Mouse (Mus musculus) embryonic stem cell, embryonic (primary cell): ENCODE results near the gene 4430402I18Rik.

Experiments
- CTCF ChIA-PET, 4 experiments: fragments of 300-600 bp in 2 of 4; fragments of 350-600 bp in 2 of 4; sonication (Branson Sonifier 250); formaldehyde crosslinking; loops; one replicate each; lab custom pipeline; 2022; ENCODE audit warnings: inconsistent platforms in 2 of 4; lab: Charles Lee
- POLR2A ChIA-PET, 4 experiments: fragments of 300-600 bp in 2 of 4; fragments of 350-600 bp in 2 of 4; sonication (Branson Sonifier 250); formaldehyde crosslinking; loops; one replicate each; lab custom pipeline; 2022; ENCODE audit warnings: antibody characterized with exemption in 4 of 4, inconsistent platforms in 1 of 4; lab: Charles Lee

4430402I18Rik gene

GRCm38 (mm10) chr19:28989515-28989914 is 21.9 kb upstream of the 4430402I18Rik start:
- ChIA-PET CTCF (interaction anchor here in 3 of 4 experiments (0.6 to 1.1 kb wide), 6 partner anchors 15 to 366 kb away, joined by 3 to 4 read pairs (median 3); partner anchors contain the start of genes 4430402I18Rik (in 1 of the 3) and Plpp6 (in 1 of the 3)), POLR2A (interaction anchor here (0.6 to 14.4 kb wide), 57 partner anchors 8 to 1164 kb away, joined by 3 to 234 read pairs (median 5); partner anchors contain the start of genes Ak3 (in 2 of the 4), Plpp6 (in 2 of the 4), Rcl1 (in 2 of the 4) and 4430402I18Rik (in 1 of the 4))

GRCm38 (mm10) chr19:28982617-28983016 is 15.0 kb upstream of the 4430402I18Rik start:
- POLR2A ChIA-PET = interaction anchor here in 1 of 4 experiments (0.5 kb wide), 1 partner anchor 971 kb away, joined by 3 read pairs; the partner anchor contains the start of gene Rfx3
- CTCF ChIA-PET = no interaction called here

GRCm38 (mm10) chr19:28974862-28975611 is 7.4 kb upstream of the 4430402I18Rik start:
- POLR2A ChIA-PET = interaction anchor here in 3 of 4 experiments (0.7 to 2.0 kb wide), 6 partner anchors 9 to 196 kb away, joined by 3 to 7 read pairs (median 3); partner anchors contain the start of gene Cdc37l1 (in 1 of the 3)
- CTCF ChIA-PET = interaction anchor here in 2 of 4 experiments (0.5 to 1.8 kb wide), 11 partner anchors 11 to 92 kb away, joined by 3 to 5 read pairs (median 3); partner anchors contain the start of genes Cdc37l1 (in 1 of the 2) and Plpp6 (in 1 of the 2)

GRCm38 (mm10) chr19:28970251-28970650 is 2.7 kb upstream of the 4430402I18Rik start:
- CTCF ChIA-PET = no interaction called here
- POLR2A ChIA-PET = interaction anchor here in 2 of 4 experiments (0.8 to 1.5 kb wide), 2 partner anchors 20 kb away, joined by 4 read pairs; partner anchors contain the start of gene Cdc37l1 (in 2 of the 2)

- ChIA-PET CTCF (no interaction called here), POLR2A (no interaction called here)
Measured at GRCm38 (mm10) chr19:28969231-28969630, 1.6 kb upstream of the 4430402I18Rik start.

GRCm38 (mm10) chr19:28968178-28968577 is 578 bp upstream of the 4430402I18Rik start:
- POLR2A ChIA-PET = interaction anchor here in 3 of 4 experiments (0.6 to 1.5 kb wide), 9 partner anchors 10 to 839 kb away, joined by 3 to 9 read pairs (median 4); partner anchors contain the start of genes Cdc37l1 (in 1 of the 3) and Rcl1 (in 1 of the 3)

GRCm38 (mm10) chr19:28964552-28964903 is 3.1 kb downstream of the 4430402I18Rik start:
- POLR2A ChIA-PET = interaction anchor here in 3 of 4 experiments (1.0 to 3.2 kb wide), 6 partner anchors 23 to 137 kb away, joined by 3 to 14 read pairs (median 4); partner anchors contain the start of genes Ak3 (in 1 of the 3), Cdc37l1 (in 1 of the 3) and Rcl1 (in 1 of the 3)
- CTCF ChIA-PET = interaction anchor here in 2 of 4 experiments (0.5 to 0.6 kb wide), 2 partner anchors 15 to 1183 kb away, joined by 3 to 5 read pairs; no protein-coding TSS in a partner anchor

More at GRCm38 (mm10) chr19:28968178-28968577, 578 bp upstream of the 4430402I18Rik start:
- CTCF ChIA-PET = interaction anchor here in 3 of 4 experiments (0.6 to 1.0 kb wide), 5 partner anchors 21 to 533 kb away, joined by 3 to 4 read pairs (median 4); no protein-coding TSS in a partner anchor

- POLR2A ChIA-PET = interaction anchor here in 3 of 4 experiments (0.6 to 3.2 kb wide), 11 partner anchors 9 to 952 kb away, joined by 3 to 14 read pairs (median 4); partner anchors contain the start of genes Ak3 (in 1 of the 3), Cdc37l1 (in 1 of the 3) and Rcl1 (in 1 of the 3)
- CTCF ChIA-PET = interaction anchor here (0.5 to 1.6 kb wide), 12 partner anchors 11 to 1182 kb away, joined by 3 to 16 read pairs (median 4); partner anchors contain the start of gene Cdc37l1 (in 1 of the 4)
Measured at GRCm38 (mm10) chr19:28963842-28964551, 3.6 kb downstream of the 4430402I18Rik start, which contains the start of gene Plpp6. TSS of gene Plpp6 (plus strand) at chr19:28963953.

- CTCF ChIA-PET = interaction anchor here (0.5 to 1.6 kb wide), 19 partner anchors 8 to 575 kb away, joined by 3 to 16 read pairs (median 4); partner anchors contain the start of gene Cdc37l1 (in 1 of the 4)
Measured at GRCm38 (mm10) chr19:28963513-28963841, 4.1 kb downstream of the 4430402I18Rik start.

GRCm38 (mm10) chr19:28963113-28963512 is 4.5 kb downstream of the 4430402I18Rik start:
- POLR2A ChIA-PET = interaction anchor here (0.6 to 3.2 kb wide), 9 partner anchors 10 to 951 kb away, joined by 3 to 14 read pairs (median 4); partner anchors contain the start of genes Cdc37l1 (in 2 of the 4) and Ak3 (in 1 of the 4)
- CTCF ChIA-PET = interaction anchor here (0.5 to 1.6 kb wide), 15 partner anchors 8 to 575 kb away, joined by 3 to 7 read pairs (median 4); no protein-coding TSS in a partner anchor

More at GRCm38 (mm10) chr19:28963513-28963841, 4.1 kb downstream of the 4430402I18Rik start:
- POLR2A ChIA-PET = interaction anchor here (0.6 to 3.2 kb wide), 11 partner anchors 9 to 952 kb away, joined by 3 to 14 read pairs (median 4); partner anchors contain the start of genes Ak3 (in 1 of the 4), Cdc37l1 (in 1 of the 4) and Rcl1 (in 1 of the 4)

GRCm38 (mm10) chr19:28951251-28951650 is 16.3 kb downstream of the 4430402I18Rik start:
- ChIA-PET CTCF (no interaction called here), POLR2A (no interaction called here)

GRCm38 (mm10) chr19:28947311-28947710 is 20.3 kb downstream of the 4430402I18Rik start:
- CTCF ChIA-PET = no interaction called here
- POLR2A ChIA-PET = interaction anchor here in 1 of 4 experiments (0.6 kb wide), 1 partner anchor 48 kb away, joined by 3 read pairs; no protein-coding TSS in a partner anchor

- POLR2A ChIA-PET = interaction anchor here in 1 of 4 experiments (0.6 kb wide), 1 partner anchor 15 kb away, joined by 4 read pairs; no protein-coding TSS in a partner anchor
Measured at GRCm38 (mm10) chr19:28946782-28947181, 20.8 kb downstream of the 4430402I18Rik start.

GRCm38 (mm10) chr19:28941271-28941670 is 26.3 kb downstream of the 4430402I18Rik start:
- CTCF ChIA-PET = interaction anchor here in 2 of 4 experiments (0.8 to 1.1 kb wide), 2 partner anchors 464 to 560 kb away, joined by 3 read pairs; no protein-coding TSS in a partner anchor
- POLR2A ChIA-PET = no interaction called here

More at GRCm38 (mm10) chr19:28946782-28947181, 20.8 kb downstream of the 4430402I18Rik start:
- CTCF ChIA-PET = interaction anchor here in 1 of 4 experiments (0.7 kb wide), 1 partner anchor 459 kb away, joined by 3 read pairs; no protein-coding TSS in a partner anchor

GRCm38 (mm10) chr19:28940135-28940874 is 27.3 kb downstream of the 4430402I18Rik start:
- ChIA-PET POLR2A (interaction anchor here in 1 of 4 experiments (1.1 kb wide), 1 partner anchor 13 kb away, joined by 3 read pairs; no protein-coding TSS in a partner anchor), CTCF (interaction anchor here in 2 of 4 experiments (0.8 to 1.1 kb wide), 2 partner anchors 463 to 561 kb away, joined by 3 read pairs; no protein-coding TSS in a partner anchor)

- CTCF ChIA-PET = no interaction called here
- POLR2A ChIA-PET = no interaction called here
Measured at GRCm38 (mm10) chr19:28934897-28935296, 32.7 kb downstream of the 4430402I18Rik start.
